Mouse (Mus musculus) heart, postnatal 0 days (tissue): Measurements from ENCODE around the gene Cfap77.

Source experiments
- CTCF ChIP-seq: IDR thresholded peaks from 2 replicates; pipeline ENCODE4 v1.5.1; 2016; ENCODE audit warnings: antibody characterized with exemption, control low read depth, low read depth
- EP300 ChIP-seq: IDR thresholded peaks from 2 replicates; pipeline ENCODE4 v1.6.1; 2016; ENCODE audit warnings: antibody characterized with exemption, low read depth

GRCm38 (mm10) chr2:29034542-29035475, 20.1 kb downstream of the Cfap77 start:
- TF ChIP-seq CTCF: no peak
- no peak for TF ChIP-seq EP300
